Mouse (Mus musculus) cerebellum, postnatal 36 days (tissue): ENCODE results near the gene Cbln1.

Source experiments
- DNase-seq, 2 experiments: peaks; one replicate each; pipeline ENCODE4 v3.0.0; 2021 to 2022; ENCODE audit warnings: mixed read lengths in 2 of 2

The Cbln1 gene

DNA sequence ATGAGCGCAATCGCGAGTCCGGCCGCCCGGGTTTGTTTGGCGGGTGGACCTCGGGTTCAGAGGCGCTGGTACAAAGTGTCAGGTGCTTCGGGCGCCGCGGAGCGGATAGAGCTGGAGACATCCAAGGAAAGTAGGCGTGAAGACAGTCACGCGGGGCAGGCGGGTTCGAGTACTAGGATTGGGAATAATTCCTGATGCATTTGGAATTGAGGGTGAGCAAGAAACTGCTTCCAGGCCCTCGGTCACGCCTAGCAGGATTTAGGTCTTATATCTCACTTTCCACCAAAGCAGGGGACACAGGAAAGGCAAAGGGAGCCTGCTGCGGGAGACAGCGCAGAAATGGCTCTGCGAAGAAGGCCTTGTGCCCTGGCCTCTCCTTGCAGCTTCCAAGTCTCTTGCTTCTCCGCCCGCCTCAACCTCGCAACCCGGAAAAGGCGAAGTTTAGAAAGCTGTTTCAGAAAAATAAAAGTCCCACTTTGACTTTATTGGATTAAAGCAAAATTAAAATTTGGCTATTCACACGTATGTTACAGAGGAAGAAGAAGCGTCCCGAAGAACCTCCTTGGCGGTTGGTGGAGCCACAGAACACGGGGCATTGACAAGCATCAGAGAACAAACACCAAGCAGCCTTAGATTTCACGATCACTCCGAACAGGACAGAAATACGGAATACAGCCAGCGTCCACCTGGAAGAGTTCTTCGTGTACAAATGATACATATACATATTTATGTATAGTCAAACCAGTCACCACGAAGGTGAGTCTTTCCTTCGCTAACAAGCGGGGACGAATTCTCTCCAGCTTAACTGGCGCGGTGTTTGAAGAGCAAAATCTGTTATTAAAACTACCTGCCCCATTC is 3.2 kb downstream of the Cbln1 start:
- DNase-seq = peak; percentile 68 to 73

DNA sequence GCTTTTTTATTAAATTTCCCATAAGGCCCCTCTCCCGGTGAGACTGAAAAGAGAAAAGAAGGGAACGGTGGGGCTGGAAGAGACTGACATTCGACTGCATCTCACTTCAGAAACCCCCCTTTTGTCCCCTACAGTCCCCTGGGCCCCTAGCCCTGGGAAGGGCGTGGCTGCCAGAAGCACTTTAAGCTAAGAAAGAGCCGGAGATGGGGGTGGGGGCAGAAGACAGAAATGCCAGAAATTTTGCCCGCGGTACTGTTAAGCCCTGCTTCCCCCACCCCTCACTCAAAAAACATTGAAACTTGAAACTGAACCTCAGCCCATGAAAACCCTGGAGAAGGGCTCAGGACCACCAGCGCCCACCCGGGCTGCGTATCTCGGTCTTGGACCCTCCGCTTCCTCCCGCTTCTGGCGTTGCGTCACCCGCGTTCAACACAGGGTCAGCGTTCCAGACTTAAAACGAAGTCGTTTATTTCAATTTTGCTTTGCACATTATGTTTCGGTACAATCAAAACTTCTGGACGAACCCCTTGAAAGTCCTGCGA is 3.9 kb downstream of the Cbln1 start:
- DNase-seq = peak in 1 of 2 experiments; percentile 37

DNA sequence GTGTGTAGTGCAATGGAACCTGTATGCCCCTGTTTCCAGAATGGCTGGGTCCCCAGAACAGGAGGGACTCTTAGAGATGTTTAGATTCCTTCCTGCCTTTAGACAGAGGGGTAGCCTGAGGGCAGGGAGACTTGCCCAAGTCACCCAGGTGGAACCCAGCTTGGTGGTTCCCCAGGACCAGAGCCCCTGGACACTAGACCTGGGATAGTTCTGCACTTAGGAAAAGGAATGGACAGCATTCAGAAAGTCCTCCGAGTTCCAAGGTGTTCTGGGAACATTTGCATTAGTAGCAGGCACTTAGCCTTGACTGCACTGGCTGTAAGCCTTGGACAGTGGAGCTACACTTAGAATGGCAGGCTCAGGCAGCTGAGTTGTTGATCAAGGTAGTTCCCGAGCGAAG is 4.5 kb downstream of the Cbln1 start:
- DNase-seq = peak; percentile 34 to 53

DNA sequence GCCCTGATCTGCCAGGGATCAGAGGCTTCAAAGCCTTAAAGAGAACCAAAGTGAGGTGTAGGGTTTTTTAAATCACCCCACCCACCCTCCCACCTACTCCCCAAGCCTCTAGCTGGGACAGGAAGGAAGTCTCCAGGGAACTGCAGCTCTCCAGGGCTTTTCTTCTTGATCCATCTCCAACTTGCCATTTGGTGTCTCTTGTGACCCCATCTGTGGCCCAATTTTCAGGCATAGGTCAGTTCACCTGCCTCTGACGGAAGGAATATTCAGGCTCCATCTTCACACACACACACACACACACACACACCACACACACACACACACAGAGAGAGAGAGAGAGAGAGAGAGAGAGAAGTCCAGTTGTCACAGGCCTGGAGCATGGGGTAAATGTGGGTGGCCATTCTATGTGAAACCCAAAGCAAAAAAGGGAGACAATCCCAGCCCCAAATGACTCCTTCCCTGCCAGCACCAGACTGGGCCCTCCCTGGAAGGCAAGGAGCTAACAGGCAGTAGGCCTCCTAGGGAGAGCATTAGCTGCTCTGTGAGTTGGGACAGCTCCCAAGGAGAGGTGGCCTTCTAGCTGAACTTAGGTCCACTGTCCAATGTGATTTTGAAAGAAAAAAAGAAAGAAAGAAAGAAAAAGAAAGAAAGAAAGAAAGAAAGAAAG is 5.3 kb downstream of the Cbln1 start:
- peak; percentile 41 to 50 for DNase-seq

DNA sequence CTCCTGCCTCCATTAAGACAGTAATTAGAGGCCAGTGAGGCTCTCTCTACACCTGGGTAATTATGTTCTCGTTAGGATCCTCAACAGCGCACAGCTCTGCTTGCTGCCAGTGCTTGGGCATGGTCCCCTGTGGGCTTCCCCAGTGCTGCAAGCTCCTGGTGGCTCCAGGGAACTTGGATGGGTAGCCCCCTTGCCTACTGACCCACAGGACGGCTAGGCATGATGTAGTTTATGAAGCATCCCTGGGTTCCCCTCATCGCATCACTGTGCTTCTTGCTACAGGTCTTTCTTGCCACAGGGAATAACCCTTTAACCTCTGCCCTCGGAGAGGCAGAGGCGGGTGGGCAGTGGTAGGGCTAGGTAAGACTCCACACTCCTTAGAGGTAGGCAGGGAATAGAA is 6.1 kb downstream of the Cbln1 start:
- DNase-seq = peak in 1 of 2 experiments; percentile 21

DNA sequence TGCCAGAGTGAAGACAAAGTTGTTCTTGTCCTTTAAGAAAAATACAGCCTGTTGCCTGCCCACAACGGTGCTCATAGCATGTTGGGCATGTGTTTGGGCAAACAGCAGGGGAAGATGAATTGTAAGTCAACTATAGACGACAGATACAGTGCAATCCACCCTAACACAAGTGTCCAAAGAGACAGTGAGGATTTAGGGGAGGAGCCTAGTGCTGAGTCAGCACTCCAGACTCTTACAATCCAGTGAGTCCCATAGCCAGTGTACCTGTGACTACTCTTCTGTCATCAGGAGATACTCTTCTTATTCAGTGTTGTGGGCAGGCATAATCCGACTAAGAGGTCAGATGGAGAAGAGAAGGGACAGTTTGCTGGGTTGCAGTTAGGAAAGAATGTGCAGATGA is 8.0 kb downstream of the Cbln1 start:
- DNase-seq = no peak

DNA sequence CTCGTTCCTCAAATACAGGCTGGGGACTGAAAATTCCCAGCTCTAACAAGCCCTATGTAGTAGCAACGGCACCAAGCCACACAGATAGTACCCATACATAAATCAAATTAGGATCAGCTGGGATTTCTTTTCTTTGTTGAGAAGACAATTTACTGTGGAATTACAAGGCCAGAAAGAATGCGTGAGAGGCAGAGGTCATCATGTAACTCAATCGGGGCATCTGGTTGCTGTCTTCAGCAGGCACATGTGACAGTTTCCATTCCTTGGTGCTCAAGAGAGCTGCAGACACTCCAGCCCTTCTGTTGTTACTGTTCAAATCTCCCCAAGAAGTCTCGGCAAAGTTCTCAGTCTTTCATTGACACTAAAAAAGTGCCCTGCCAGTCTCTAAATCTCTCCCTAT is 10.6 kb downstream of the Cbln1 start:
- DNase-seq = no peak

DNA sequence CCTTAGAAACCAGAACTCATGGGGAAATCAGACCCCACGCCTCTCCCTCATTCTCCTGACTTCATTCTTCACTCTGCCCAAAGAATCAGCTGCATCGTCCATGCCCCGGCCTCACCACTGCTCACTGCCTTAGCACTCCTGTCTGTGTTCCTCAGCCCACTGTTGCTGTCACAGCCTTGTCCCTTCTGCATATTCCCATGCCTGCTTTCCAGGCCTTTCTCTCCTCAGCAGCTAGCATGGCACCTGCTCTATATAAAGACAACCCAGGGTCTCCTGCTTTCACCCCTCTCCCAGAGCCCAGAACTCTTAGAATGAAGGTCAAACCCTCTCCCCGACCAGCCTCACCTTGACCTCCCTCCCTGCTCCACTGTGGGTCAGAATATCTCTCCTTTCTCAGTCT is 15.5 kb downstream of the Cbln1 start:
- DNase-seq = no peak

DNA sequence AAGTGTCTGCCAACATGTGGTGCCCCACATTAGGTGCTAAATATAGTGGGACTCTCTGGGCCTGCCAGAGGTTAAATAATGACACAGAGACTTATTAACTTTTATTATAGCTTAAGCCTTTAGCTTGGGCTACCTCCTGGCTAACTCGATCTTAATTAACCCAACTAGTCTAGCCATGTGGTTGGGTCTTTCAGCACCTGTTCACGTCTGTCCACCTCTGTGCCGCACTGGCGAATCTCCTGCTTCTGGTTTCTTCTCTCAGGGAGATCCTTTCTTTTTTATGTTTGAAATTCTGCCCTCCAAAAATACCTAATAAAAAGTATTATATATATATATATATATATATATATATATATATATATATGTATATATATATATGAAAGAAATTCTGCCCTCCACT is 19.6 kb downstream of the Cbln1 start:
- no peak for DNase-seq

DNA sequence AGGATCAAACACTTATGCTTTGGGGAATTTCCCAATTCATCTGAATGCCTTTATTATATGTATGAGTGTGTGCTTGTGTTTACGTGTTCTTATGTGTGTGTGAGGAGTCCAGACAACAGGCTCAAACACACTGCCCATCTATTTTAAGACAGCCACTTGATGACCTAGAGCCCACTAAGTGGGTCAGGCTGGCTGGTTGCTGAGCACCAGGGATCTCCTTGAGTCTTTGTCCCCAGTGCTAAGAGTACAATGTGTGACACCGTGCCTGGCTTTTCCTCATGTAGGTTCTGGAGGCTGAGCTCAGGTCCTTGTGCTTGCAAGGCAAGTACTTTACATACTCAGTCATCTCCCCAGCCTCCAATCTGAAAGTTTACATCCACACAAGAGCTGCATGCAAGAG is 20.7 kb downstream of the Cbln1 start:
- no peak for DNase-seq

DNA sequence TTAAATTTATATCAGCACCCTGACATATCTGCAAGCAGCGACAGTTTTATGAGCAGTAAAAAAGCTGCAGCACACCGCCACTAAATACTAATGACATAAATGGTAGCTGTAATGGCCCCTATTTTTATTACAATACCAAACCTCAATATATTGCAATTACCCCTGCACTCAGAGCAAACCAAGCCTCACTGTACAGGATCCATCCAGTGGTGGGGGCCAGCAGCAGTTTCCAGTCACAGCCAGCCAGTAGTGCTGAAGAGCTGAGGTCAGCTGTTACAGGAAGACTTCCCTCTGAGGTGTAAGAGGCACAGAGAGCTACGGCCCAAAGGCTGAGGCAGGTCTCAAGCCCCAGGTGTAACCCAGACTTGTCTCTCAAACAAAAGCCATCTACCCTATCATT is 37.8 kb downstream of the Cbln1 start:
- DNase-seq = no peak

DNA sequence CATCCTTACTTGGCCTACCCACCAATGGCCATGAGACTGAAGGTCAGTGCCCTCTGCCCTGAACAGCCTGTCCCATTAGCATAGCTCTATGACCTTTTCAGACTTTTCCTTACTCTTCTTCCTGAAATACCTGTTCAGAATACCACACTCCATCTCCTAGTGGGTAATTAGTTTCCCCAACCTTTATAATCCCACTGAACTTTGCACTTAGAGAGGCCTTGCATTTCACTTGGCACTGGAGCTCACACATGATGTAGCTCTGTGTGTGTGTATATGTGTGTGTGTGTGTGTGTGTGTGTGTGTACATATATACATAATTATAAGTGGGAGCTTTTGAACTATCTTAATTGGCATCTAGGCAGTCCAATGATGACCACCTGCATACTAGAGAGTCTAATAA is 45.2 kb downstream of the Cbln1 start:
- no peak for DNase-seq

DNA sequence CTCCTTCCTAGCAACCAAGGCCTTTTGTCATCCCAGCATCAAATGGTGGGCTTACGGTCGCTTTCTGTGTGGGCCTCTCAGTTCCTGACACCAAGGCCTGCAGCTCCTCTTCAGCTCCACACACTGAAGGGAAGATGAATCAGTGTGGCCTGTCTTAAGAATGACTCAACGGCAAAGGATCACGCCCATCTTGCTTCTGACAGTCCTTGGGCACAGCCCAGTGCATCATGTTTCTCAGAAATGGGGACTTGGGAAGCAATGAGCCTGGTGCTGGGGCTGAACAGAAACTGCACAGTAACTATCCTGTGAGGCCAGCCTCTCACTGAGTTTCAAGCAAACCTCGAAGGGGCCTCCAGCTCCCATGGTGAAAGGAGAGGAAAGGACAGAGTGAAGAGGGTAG is 47.7 kb downstream of the Cbln1 start:
- DNase-seq = no peak

DNA sequence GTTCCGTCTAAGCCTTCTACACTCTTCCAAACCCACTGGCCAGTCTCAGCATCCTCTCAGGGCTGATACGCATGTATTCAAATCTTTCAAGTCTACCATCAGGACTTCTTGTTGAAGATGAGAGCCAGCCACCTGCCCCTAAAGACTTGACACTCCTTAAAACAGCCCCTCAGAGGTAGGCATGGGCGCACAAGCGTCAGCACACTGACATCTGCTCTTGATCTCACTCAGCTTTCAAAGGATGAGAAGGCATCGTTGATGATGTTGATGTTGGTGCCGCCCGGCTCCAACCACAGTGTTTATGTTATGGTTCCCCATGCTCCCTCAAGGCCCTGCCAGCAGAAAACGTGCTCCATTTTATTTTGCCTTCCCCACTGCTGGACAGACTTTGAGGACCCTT is 50.7 kb downstream of the Cbln1 start:
- no peak for DNase-seq
